In the genomic region with DNA sequence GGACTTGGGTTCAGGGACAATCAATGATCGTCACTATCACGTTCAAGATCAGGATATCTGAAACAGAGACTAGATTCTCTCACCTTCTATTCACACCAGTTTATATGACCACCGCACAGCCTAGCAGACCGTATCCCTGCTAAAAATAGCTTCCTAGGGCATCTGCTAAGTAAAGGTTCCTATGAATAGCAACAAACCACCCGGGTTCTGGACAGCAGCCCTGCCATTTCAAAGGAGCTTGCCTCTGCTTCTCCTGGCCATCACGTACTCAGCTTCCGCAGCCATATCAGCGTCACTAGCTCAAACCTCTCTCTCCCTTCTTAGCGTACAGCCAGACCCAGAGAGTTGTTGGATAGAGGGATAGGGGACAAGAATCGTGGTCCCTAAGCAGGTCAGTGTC, we compare ENCODE assay signal across 21 mouse cellular contexts. TPM values are rescaled to one million over a fixed set of nuclear protein-coding genes. Genes with fewer than 3 reads are reported as not detected.
DNase-seq lines count a peak whose midpoint lies in the region; ATAC-seq and TF ChIP-seq lines count a peak whose summit lies in the region.
"Had no signal": no experiment of that assay in that cellular context is flagged by ENCODE, and none has a peak within 500 bp of the region (broad histone marks: within the 10 kb centered on the region; RNA-seq: fewer than 3 reads in every experiment).

No protein-coding gene starts in this region.

- peak overlapping the region; percentile 99 for H3K27ac ChIP-seq in gastrocnemius, adult 2 months
- peak overlapping the region; percentile 89 for H3K27ac ChIP-seq in heart, embryonic 15.5 days
- H3K27ac ChIP-seq in intestine, embryonic 15.5 days: peak overlapping the region; percentile 86
- H3K27ac ChIP-seq: hindbrain, embryonic 15.5 days; liver, embryonic 14.5 days; midbrain, embryonic 10.5 days; neural tube, embryonic 15.5 days; stomach, embryonic 15.5 days had no signal

- 41% methylated on average over 10 of the region's 10 CpGs for WGBS in heart, embryonic 15.5 days
- WGBS in intestine, embryonic 15.5 days: 65% methylated on average over 10 of the region's 10 CpGs

- no peak overlapping the region for H3K9ac ChIP-seq in heart, embryonic 15.5 days
- no peak overlapping the region for H3K9ac ChIP-seq in intestine, embryonic 15.5 days
- H3K9ac ChIP-seq: hindbrain, embryonic 15.5 days; liver, embryonic 14.5 days; neural tube, embryonic 15.5 days; stomach, embryonic 15.5 days had no signal

- peak; percentile 88 for DNase-seq in gastrocnemius, adult 2 months
- peak; percentile 67 to 80 for DNase-seq in heart, adult 18-20 months
- no peak for DNase-seq in cerebellum, adult 11-12 months
- DNase-seq in adrenal gland, postnatal 25 days: no peak
- no peak for DNase-seq in embryo, embryonic 10 days (ENCODE audit: low spot score)
- DNase-seq: cerebellum, postnatal 25 days; layer of hippocampus, postnatal 36 days; lung, postnatal 36 days; retina, postnatal 1 day; thymus, postnatal 14 days had no signal

- H3K9me3 ChIP-seq in heart, embryonic 15.5 days (replicated peaks): no peaks in the 10 kb centered on the region
- H3K9me3 ChIP-seq in intestine, embryonic 15.5 days: no peaks in the 10 kb centered on the region
- H3K9me3 ChIP-seq: hindbrain, embryonic 15.5 days; midbrain, embryonic 10.5 days; neural tube, embryonic 15.5 days; stomach, embryonic 15.5 days had no signal

- H3K36me3 ChIP-seq in heart, embryonic 15.5 days: no peaks in the 10 kb centered on the region
- no peaks in the 10 kb centered on the region for H3K36me3 ChIP-seq in intestine, embryonic 15.5 days
- H3K36me3 ChIP-seq: hindbrain, embryonic 15.5 days; midbrain, embryonic 10.5 days; neural tube, embryonic 15.5 days; stomach, embryonic 15.5 days had no signal

- TF ChIP-seq CTCF in gastrocnemius, adult 2 months (IDR thresholded peaks at IDR 0.05): no peak

- intact Hi-C loops in gastrocnemius, adult 2 months (cut with DNase I): no loop called here

- peak; percentile 82 for ATAC-seq in heart, embryonic 15.5 days (replicated peaks; ENCODE audit: insufficient number of reproducible peaks, insufficient read depth, low FRiP score, low read depth)
- peak; percentile 61; the same call in 1 of the 2 replicates for ATAC-seq in intestine, embryonic 15.5 days
- no peak for ATAC-seq in frontal cortex, adult (ENCODE audit: low TSS enrichment)
- ATAC-seq: activated CD4-positive, CD25-positive, alpha-beta regulatory T cell, adult 4 months had no signal

- H3K4me2 ChIP-seq in heart, embryonic 15.5 days: peak overlapping the region; percentile 37; the same call in 1 of the 2 replicates
- H3K4me2 ChIP-seq in intestine, embryonic 15.5 days (replicated peaks): no peak overlapping the region; the same call in 1 of the 2 replicates
- H3K4me2 ChIP-seq: hindbrain, embryonic 15.5 days; neural tube, embryonic 15.5 days; stomach, embryonic 15.5 days had no signal

- no peaks in the 10 kb centered on the region for H3K27me3 ChIP-seq in heart, embryonic 15.5 days
- no peaks in the 10 kb centered on the region for H3K27me3 ChIP-seq in intestine, embryonic 15.5 days (replicated peaks)
- H3K27me3 ChIP-seq: hindbrain, embryonic 15.5 days; neural tube, embryonic 15.5 days; stomach, embryonic 15.5 days had no signal

- H3K4me1 ChIP-seq in heart, embryonic 15.5 days (replicated peaks): peaks cover 32% of the 10 kb centered on the region
- H3K4me1 ChIP-seq in intestine, embryonic 15.5 days (replicated peaks): no peaks in the 10 kb centered on the region
- H3K4me1 ChIP-seq: hindbrain, embryonic 15.5 days; midbrain, embryonic 10.5 days; neural tube, embryonic 15.5 days; stomach, embryonic 15.5 days had no signal

- H3K4me3 ChIP-seq in gastrocnemius, adult 2 months: peak overlapping the region; percentile 63
- H3K4me3 ChIP-seq in heart, embryonic 15.5 days: no peak overlapping the region
- H3K4me3 ChIP-seq in intestine, embryonic 15.5 days (replicated peaks): no peak overlapping the region
- H3K4me3 ChIP-seq: hindbrain, embryonic 15.5 days; midbrain, embryonic 10.5 days; neural tube, embryonic 15.5 days; stomach, embryonic 15.5 days had no signal

RNA-seq across cellular contexts. Expression of gene Ckmt2, which starts 0.7 kb away (rescaled TPM):
- total RNA-seq in gastrocnemius, adult 2 months (2021): 1,000 to 10,000 TPM; 1,040 to 2,126 TPM
- 1,000 to 10,000 TPM; 2,595 to 2,880 TPM for total RNA-seq in heart, adult 18-20 months (2021)
- polyA plus RNA-seq in heart, embryonic 15.5 days (2015; fragmentation: Nextera tagmentation; extraction: Ambion mirVana): 43.4 and 52.3 TPM in 2 replicates
- polyA plus RNA-seq in intestine, embryonic 15.5 days (2015; fragmentation: Nextera tagmentation; extraction: Ambion mirVana): 1.5 and 1.7 TPM in 2 replicates
- not detected in 2 replicates for total RNA-seq in adrenal gland, postnatal 25 days (2021)
- polyA plus RNA-seq: activated CD4-positive, CD25-positive, alpha-beta regulatory T cell, adult 4 months; embryonic facial prominence, embryonic 11.5 days; hindbrain, embryonic 15.5 days; limb, embryonic 11.5 days; liver, embryonic 14.5 days; midbrain, embryonic 10.5 days had no signal

Comparison
In these comparisons a context has a peak if more than half of its experiments do, and no peak if none do; other contexts are left out.
1. DNase-seq: peak in gastrocnemius, adult 2 months (single experiment) and heart, adult 18-20 months (2 of 2); none in cerebellum, adult 11-12 months (single experiment), adrenal gland, postnatal 25 days (single experiment) and embryo, embryonic 10 days (single experiment).
2. RNA of gene Ckmt2, which starts 0.7 kb away (total RNA-seq): 2,595 to 2,880 TPM in heart, adult 18-20 months and 1,040 to 2,126 TPM in gastrocnemius, adult 2 months; not detected in adrenal gland, postnatal 25 days; every median in the first group is over 1,000 times any median in the second.
3. Peak in every context shown above with its lines, with median percentiles within 50 percentile points of each other: H3K27ac ChIP-seq.